ENCODE assay signal across 9 mouse cellular contexts in genomic region chr5:105701326-105701725, GRCm38 (mm10). TPM values are rescaled to one million over a fixed set of nuclear protein-coding genes. Genes with fewer than 3 reads are reported as not detected.
DNase-seq lines count a peak whose midpoint lies in the region; ATAC-seq and TF ChIP-seq lines count a peak whose summit lies in the region.
"Had no signal": no experiment of that assay in that cellular context is flagged by ENCODE, and none has a peak within 500 bp of the region (broad histone marks: within the 10 kb centered on the region; RNA-seq: fewer than 3 reads in every experiment).

No protein-coding gene starts in this region.

- peaks cover 7% of the 10 kb centered on the region; the same call in 1 of the 2 replicates for H3K36me3 ChIP-seq in kidney, embryonic 15.5 days
- H3K36me3 ChIP-seq in hindbrain, embryonic 15.5 days = no peaks in the 10 kb centered on the region
- no peaks in the 10 kb centered on the region for H3K36me3 ChIP-seq in midbrain, embryonic 14.5 days (ENCODE audit: control insufficient read depth, insufficient read depth, low read length)

- H3K4me2 ChIP-seq in kidney, embryonic 15.5 days = peak overlapping the region; percentile 91
- H3K4me2 ChIP-seq in hindbrain, embryonic 15.5 days = peak overlapping the region; percentile 86
- peak overlapping the region; percentile 80 for H3K4me2 ChIP-seq in midbrain, embryonic 14.5 days (ENCODE audit: low read length)

- DNase-seq in kidney, postnatal 14 days = no peak
- DNase-seq in midbrain, embryonic 14.5 days = no peak
- no peak for DNase-seq in left cerebral cortex, postnatal 14 days (ENCODE audit: low spot score in 2 of 2)
- DNase-seq in frontal cortex, adult 2 months (ENCODE audit: extremely low spot score in 1 of 2, low spot score in 1 of 2) = no peak
- no peak for DNase-seq in kidney, postnatal 4 days
- DNase-seq: gastrocnemius, postnatal 14 days had no signal

- H3K27me3 ChIP-seq in kidney, embryonic 15.5 days = no peaks in the 10 kb centered on the region
- H3K27me3 ChIP-seq in hindbrain, embryonic 15.5 days = no peaks in the 10 kb centered on the region
- no peaks in the 10 kb centered on the region for H3K27me3 ChIP-seq in midbrain, embryonic 14.5 days (ENCODE audit: control insufficient read depth, insufficient read depth, low read length)

- H3K27ac ChIP-seq in kidney, embryonic 15.5 days = peak overlapping the region; percentile 97
- H3K27ac ChIP-seq in cortical plate, adult 2 months (ENCODE audit: insufficient read depth, low read length) = no peak overlapping the region
- no peak overlapping the region for H3K27ac ChIP-seq in hindbrain, embryonic 15.5 days (replicated peaks)
- no peak overlapping the region for H3K27ac ChIP-seq in midbrain, embryonic 14.5 days (replicated peaks; ENCODE audit: low read depth, low read length)

- no peak overlapping the region for H3K9ac ChIP-seq in kidney, embryonic 15.5 days
- H3K9ac ChIP-seq in hindbrain, embryonic 15.5 days = peak overlapping the region; percentile 100; the same call in 1 of the 2 replicates
- peak overlapping the region; percentile 99; the same call in 1 of the 2 replicates for H3K9ac ChIP-seq in midbrain, embryonic 14.5 days (replicated peaks; ENCODE audit: low read length)

- ATAC-seq in kidney, embryonic 15.5 days (replicated peaks; ENCODE audit: low FRiP score) = no peak
- no peak for ATAC-seq in hindbrain, embryonic 15.5 days (ENCODE audit: low FRiP score, low read depth)
- no peak for ATAC-seq in midbrain, embryonic 14.5 days (ENCODE audit: low FRiP score, low TSS enrichment)

- H3K4me3 ChIP-seq in kidney, embryonic 15.5 days (replicated peaks) = peak overlapping the region; percentile 94
- peak overlapping the region; percentile 50; the same call in 1 of the 2 replicates for H3K4me3 ChIP-seq in cortical plate, adult 2 months (ENCODE audit: insufficient read depth, low read length)
- peak overlapping the region; percentile 99 for H3K4me3 ChIP-seq in hindbrain, embryonic 15.5 days
- peak overlapping the region; percentile 92 for H3K4me3 ChIP-seq in midbrain, embryonic 14.5 days (replicated peaks; ENCODE audit: low read depth, low read length)

- WGBS in kidney, embryonic 15.5 days = 28% methylated on average over 9 of the region's 9 CpGs
- 62% methylated on average over 9 of the region's 9 CpGs for WGBS in hindbrain, embryonic 15.5 days
- WGBS in midbrain, embryonic 14.5 days = 64% methylated on average over 9 of the region's 9 CpGs

- TF ChIP-seq CTCF in cortical plate, adult 2 months (IDR thresholded peaks at IDR 0.05; ENCODE audit: extremely low read depth, insufficient read depth, low read length) = no peak

- no peak for TF ChIP-seq POLR2A in cortical plate, adult 2 months (IDR thresholded peaks at IDR 0.05; ENCODE audit: extremely low read depth, insufficient read depth, low read length)

- H3K4me1 ChIP-seq in kidney, embryonic 15.5 days = peaks cover 62% of the 10 kb centered on the region
- H3K4me1 ChIP-seq in cortical plate, adult 2 months (ENCODE audit: control insufficient read depth, insufficient read depth, low read length) = peaks cover 2% of the 10 kb centered on the region; the same call in 1 of the 2 replicates
- peaks cover 61% of the 10 kb centered on the region for H3K4me1 ChIP-seq in hindbrain, embryonic 15.5 days (replicated peaks)
- peaks cover 29% of the 10 kb centered on the region for H3K4me1 ChIP-seq in midbrain, embryonic 14.5 days (ENCODE audit: control insufficient read depth, insufficient read depth, low read length)

- H3K9me3 ChIP-seq in kidney, embryonic 15.5 days (replicated peaks) = no peaks in the 10 kb centered on the region
- no peaks in the 10 kb centered on the region for H3K9me3 ChIP-seq in hindbrain, embryonic 15.5 days
- no peaks in the 10 kb centered on the region for H3K9me3 ChIP-seq in midbrain, embryonic 14.5 days (ENCODE audit: control insufficient read depth, low read length)

- intact Hi-C loops in left cerebral cortex, postnatal 14 days (cut with DNase I) = no loop called here

RNA-seq across cellular contexts. Expression of gene Lrrc8d, which starts 1.6 kb away (rescaled TPM):
- 30.0 and 32.2 TPM in 2 replicates for polyA plus RNA-seq in kidney, embryonic 15.5 days (2015; fragmentation: Nextera tagmentation; extraction: Ambion mirVana)
- polyA plus RNA-seq in cortical plate, adult 2 months (2012; rRNA removed) = 12.8 and 12.9 TPM in 2 replicates
- polyA plus RNA-seq in hindbrain, embryonic 15.5 days (2015; fragmentation: Nextera tagmentation; extraction: Ambion mirVana) = 29.7 and 35.6 TPM in 2 replicates
- 33.0 and 45.2 TPM in 2 replicates for polyA plus RNA-seq in midbrain, embryonic 14.5 days (2014; fragmentation: Nextera tagmentation; extraction: Ambion mirVana)
- 10 to 100 TPM; 34.9 to 45.6 TPM for total RNA-seq in left cerebral cortex, postnatal 14 days (2021)
- 15.0 and 16.0 TPM in 2 replicates for polyA plus RNA-seq in frontal cortex, adult 2 months (2012; rRNA removed)
